Mouse (Mus musculus): ENCODE measurements around the gene Troap.

DNA sequence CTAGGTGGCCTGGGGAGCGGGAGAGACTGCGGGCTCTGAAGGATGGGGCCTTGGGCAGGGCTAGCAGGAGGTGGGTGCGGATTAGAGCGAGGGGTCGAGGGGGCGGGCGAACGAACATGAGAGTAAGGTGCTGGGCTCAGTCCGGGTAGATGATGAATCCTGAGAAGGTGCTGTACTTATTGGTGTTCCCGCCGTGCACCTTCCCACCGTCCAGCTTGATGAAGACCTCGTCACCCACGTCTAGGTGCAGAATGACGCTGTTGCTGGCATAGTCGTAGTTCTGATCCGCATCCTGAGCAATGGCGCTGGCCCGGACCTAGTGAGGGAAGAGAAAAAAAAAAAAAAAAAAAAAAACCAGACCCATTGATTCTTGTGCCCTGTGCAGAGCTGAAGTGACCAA lies 10.2 kb downstream of the Troap start:
- TF ChIP-seq CTCF (IDR thresholded peaks at IDR 0.05): no peak
- TF ChIP-seq EP300 (IDR thresholded peaks at IDR 0.05): no peak

Measured in lung, postnatal 0 days (tissue).